1 mouse cellular context compared by ENCODE assay signal in genomic region chr15:89122649-89123366, GRCm38 (mm10).
A peak's percentile ranks its signal among the peaks of the same experiment; 100 is the strongest.
TF ChIP-seq lines count a peak whose summit lies in the region.

TSS of gene Tubgcp6 (minus strand) at chr15:89123112.

TF ChIP-seq in CH12.LX, 34 proteins besides CTCF, POLR2A, EP300 and RAD21 (continued from another document):
- no peak for TF ChIP-seq UBTF (IDR thresholded peaks at IDR 0.05; ENCODE audit: low read depth, low read length)
- 0 out of 2 replicates have a peak, but pooled peaks have one; percentile 29 for TF ChIP-seq NRF1 (IDR thresholded peaks at IDR 0.05; ENCODE audit: low read depth, low read length)
- peak; percentile 77 for TF ChIP-seq MEF2A (IDR thresholded peaks at IDR 0.05; ENCODE audit: borderline replicate concordance, low read depth, low read length)
- TF ChIP-seq RCOR1 (conservative IDR thresholded peaks at IDR 0.05; ENCODE audit: low read depth, low read length) = no peak
- no peak for TF ChIP-seq ZNF384 (IDR thresholded peaks at IDR 0.05; ENCODE audit: low read depth, low read length)
- peak; percentile 94; the same call in 1 of the 2 replicates for TF ChIP-seq E2F4 (IDR thresholded peaks at IDR 0.05; ENCODE audit: insufficient replicate concordance, low read depth, low read length)
- peak; percentile 63; the same call in 1 of the 2 replicates for TF ChIP-seq ZMIZ1 (IDR thresholded peaks at IDR 0.05; ENCODE audit: low read depth, low read length)
- TF ChIP-seq MAX (IDR thresholded peaks at IDR 0.05; ENCODE audit: low read length) = peak; percentile 72
- TF ChIP-seq ZC3H11A (IDR thresholded peaks at IDR 0.05; ENCODE audit: low read depth, low read length) = no peak
- TF ChIP-seq MYC (IDR thresholded peaks at IDR 0.05; ENCODE audit: low read depth, low read length) = no peak
- TF ChIP-seq CHD1 (IDR thresholded peaks at IDR 0.05; ENCODE audit: low read depth, low read length) = no peak
- TF ChIP-seq USF2 (conservative IDR thresholded peaks at IDR 0.05; ENCODE audit: low read depth, low read length) = no peak
- 0 out of 2 replicates have a peak, but pooled peaks have one; percentile 37 for TF ChIP-seq BHLHE40 (IDR thresholded peaks at IDR 0.05; ENCODE audit: low read depth, low read length)
- no peak for TF ChIP-seq ZKSCAN1 (IDR thresholded peaks at IDR 0.05; ENCODE audit: borderline replicate concordance, low read depth, low read length)
- TF ChIP-seq MAZ (IDR thresholded peaks at IDR 0.05; ENCODE audit: low read depth, low read length) = 0 out of 2 replicates have a peak, but pooled peaks have one; percentile 63
- peak; percentile 94 for TF ChIP-seq HCFC1 (IDR thresholded peaks at IDR 0.05; ENCODE audit: low read depth, low read length)
- peak; percentile 47; the same call in 1 of the 2 replicates for TF ChIP-seq GABPA (IDR thresholded peaks at IDR 0.05; ENCODE audit: insufficient replicate concordance, low read depth, low read length)
- TF ChIP-seq ETS1 (conservative IDR thresholded peaks at IDR 0.05; ENCODE audit: low read depth, low read length) = peak; percentile 36; the same call in 1 of the 2 replicates
- peak; percentile 79 for TF ChIP-seq ELF1 (IDR thresholded peaks at IDR 0.05; ENCODE audit: low read depth, low read length)
- TF ChIP-seq POLR2AphosphoS2 (IDR thresholded peaks at IDR 0.05; ENCODE audit: low read depth, low read length) = peak; percentile 94
- peak; percentile 52; the same call in 1 of the 2 replicates for TF ChIP-seq JUND (conservative IDR thresholded peaks at IDR 0.05; ENCODE audit: low read depth, low read length)
